Mouse (Mus musculus) kidney, adult 2 months (tissue): ENCODE results near the gene Cbx2.

Source experiments
- CTCF ChIP-seq: fragments of 200-500 bp; conservative IDR thresholded peaks from 2 replicates; pipeline ENCODE4 v1.5.1; 2011; ENCODE audit warnings: low read depth, mild to moderate bottlenecking, control low read depth, low read length, moderate library complexity, mixed read lengths; ENCODE audit not compliant: insufficient read depth, insufficient read length
- POLR2A ChIP-seq: fragments of 200-500 bp; IDR thresholded peaks from one replicate; pipeline ENCODE4 v1.6.1; 2011; ENCODE audit warnings: low read depth, low read length, control low read depth

- no peak for TF ChIP-seq POLR2A
- TF ChIP-seq CTCF: no peak
Observed at GRCm38 (mm10) chr11:119038744-119039484, 16.2 kb downstream of the Cbx2 start.
